Mouse (Mus musculus): Measurements from ENCODE around the gene Bglap3.

DNA sequence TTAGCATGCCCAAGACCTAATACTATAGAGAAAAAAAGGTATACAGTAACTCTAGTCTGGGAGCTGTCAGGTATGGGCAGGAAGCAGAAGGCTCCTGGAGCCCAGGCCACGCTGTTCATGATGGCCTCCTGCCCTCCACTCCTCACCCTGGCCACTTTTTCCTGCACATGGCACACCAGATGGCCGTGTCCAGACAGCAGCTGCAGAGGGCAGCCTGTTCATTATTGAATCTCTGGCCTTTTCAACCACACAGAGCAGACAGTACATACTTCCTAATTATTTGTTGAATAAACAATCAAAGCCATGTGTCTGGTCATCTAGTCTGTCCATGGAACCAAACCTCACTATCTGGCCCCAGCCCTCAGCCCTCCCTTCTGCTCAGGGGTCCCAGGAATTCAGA is 26.1 kb upstream of the Bglap3 start:
- no peak for TF ChIP-seq POLR2AphosphoS5 (IDR thresholded peaks at IDR 0.05; ENCODE audit: borderline replicate concordance, low read depth, low read length)
- no peak for TF ChIP-seq GATA1 (IDR thresholded peaks at IDR 0.05; ENCODE audit: low read depth, low read length)
- TF ChIP-seq CTCF (IDR thresholded peaks at IDR 0.05 in 2 of 3, conservative IDR thresholded peaks at IDR 0.05 in 1 of 3; ENCODE audit: control insufficient read depth in 1 of 3, insufficient read depth in 1 of 3, low read depth in 2 of 3, low read length in 3 of 3, poor library complexity in 1 of 3, severe bottlenecking in 1 of 3), result no peak
- no peak for TF ChIP-seq MXI1 (IDR thresholded peaks at IDR 0.05; ENCODE audit: low read depth, low read length)
- no peak for TF ChIP-seq NELFE (IDR thresholded peaks at IDR 0.05; ENCODE audit: low read depth, low read length)
- no peak for TF ChIP-seq UBTF (IDR thresholded peaks at IDR 0.05; ENCODE audit: borderline replicate concordance, insufficient read depth, low read depth, low read length)
- TF ChIP-seq TCF12 (IDR thresholded peaks at IDR 0.05; ENCODE audit: low read depth, low read length), result no peak
- TF ChIP-seq RCOR1 (IDR thresholded peaks at IDR 0.05; ENCODE audit: low read depth, low read length), result no peak
- TF ChIP-seq RAD21 (IDR thresholded peaks at IDR 0.05; ENCODE audit: low read depth, low read length), result no peak
- no peak for TF ChIP-seq ELF1 (IDR thresholded peaks at IDR 0.05; ENCODE audit: low read depth, low read length)
- TF ChIP-seq ZC3H11A (IDR thresholded peaks at IDR 0.05; ENCODE audit: low read depth, low read length), result no peak
- TF ChIP-seq POLR2A (IDR thresholded peaks at IDR 0.05; ENCODE audit: control insufficient read depth in 1 of 2, insufficient read depth in 1 of 2, low read depth in 1 of 2, low read length in 2 of 2, poor library complexity in 1 of 2), result no peak
- no peak for TF ChIP-seq EP300 (IDR thresholded peaks at IDR 0.05; ENCODE audit: low read depth in 1 of 2, low read length in 2 of 2)
- no peak for TF ChIP-seq USF1 (IDR thresholded peaks at IDR 0.05; ENCODE audit: low read depth, low read length)
